Mouse (Mus musculus) E14TG2a.4 (cell line): ENCODE data around the gene Dnaic1.

Experiments
- H3K27me3 ChIP-seq: 2 replicates; pipeline ENCODE4 v1.6.1; 2014; ENCODE audit warnings: low read length, control low read depth; ENCODE audit not compliant: insufficient read depth
- H3K36me3 ChIP-seq: 2 replicates; pipeline ENCODE4 v1.6.1; 2014; ENCODE audit warnings: low read length, control low read depth; ENCODE audit not compliant: insufficient read depth
- H3K4me1 ChIP-seq: replicated peaks from 2 replicates; pipeline ENCODE4 v1.6.1; 2014; ENCODE audit warnings: low read depth, low read length, control low read depth
- H3K4me3 ChIP-seq: replicated peaks from 2 replicates; pipeline ENCODE4 v1.5.1; 2014; ENCODE audit warnings: mild to moderate bottlenecking, low read length
- H3K9me3 ChIP-seq: 2 replicates; pipeline ENCODE4 v1.6.1; 2014; ENCODE audit warnings: low read length, control low read depth
- CTCF ChIP-seq: conservative IDR thresholded peaks from 2 replicates; pipeline ENCODE4 v1.5.1; 2014; ENCODE audit warnings: low read length
- NANOG ChIP-seq: IDR thresholded peaks from 2 replicates; pipeline ENCODE4 v1.6.1; 2014; ENCODE audit warnings: borderline replicate concordance, low read length, mixed read lengths
- POU5F1 ChIP-seq: IDR thresholded peaks from 2 replicates; pipeline ENCODE4 v1.6.1; 2014; ENCODE audit warnings: low read length, borderline replicate concordance

Gene Dnaic1

GRCm38 (mm10) chr4:41658566-41659384 is 89.2 kb downstream of the Dnaic1 start:
- peaks cover 3% of the 10 kb centered on the region; the same call in 1 of the 2 replicates for H3K36me3 ChIP-seq
- H3K4me3 ChIP-seq, result peak overlapping the region; percentile 43
- H3K4me1 ChIP-seq, result peaks cover 45% of the 10 kb centered on the region
- no peaks in the 10 kb centered on the region for H3K9me3 ChIP-seq
- H3K27me3 ChIP-seq, result peaks cover 35% of the 10 kb centered on the region
- TF ChIP-seq CTCF (no peak), POU5F1 (no peak), NANOG (no peak)

GRCm38 (mm10) chr4:41659556-41659955 is 90.0 kb downstream of the Dnaic1 start:
- Histone ChIP-seq H3K27me3 (peaks cover 35% of the 10 kb centered on the region), H3K4me1 (peaks cover 46% of the 10 kb centered on the region), H3K36me3 (peaks cover 3% of the 10 kb centered on the region; the same call in 1 of the 2 replicates), H3K4me3 (no peak overlapping the region), H3K9me3 (no peaks in the 10 kb centered on the region)
- TF ChIP-seq CTCF, result no peak
- TF ChIP-seq NANOG, result no peak
- no peak for TF ChIP-seq POU5F1

- H3K27me3 ChIP-seq, result peaks cover 30% of the 10 kb centered on the region
- H3K4me1 ChIP-seq, result peaks cover 58% of the 10 kb centered on the region
- H3K4me3 ChIP-seq, result no peak overlapping the region
- no peaks in the 10 kb centered on the region for H3K9me3 ChIP-seq
- TF ChIP-seq NANOG, result no peak
- no peak for TF ChIP-seq CTCF
- TF ChIP-seq POU5F1, result no peak
- H3K36me3 ChIP-seq, result peaks cover 3% of the 10 kb centered on the region; the same call in 1 of the 2 replicates
These were observed 91.4 kb downstream of the Dnaic1 start for GRCm38 (mm10) chr4:41660851-41661430.

GRCm38 (mm10) chr4:41662723-41663122 is 93.1 kb downstream of the Dnaic1 start:
- Histone ChIP-seq H3K4me3 (no peak overlapping the region), H3K9me3 (no peaks in the 10 kb centered on the region), H3K36me3 (peaks cover 3% of the 10 kb centered on the region; the same call in 1 of the 2 replicates), H3K27me3 (peaks cover 19% of the 10 kb centered on the region), H3K4me1 (peaks cover 65% of the 10 kb centered on the region)
- TF ChIP-seq CTCF, result no peak
- no peak for TF ChIP-seq POU5F1
- TF ChIP-seq NANOG, result no peak

GRCm38 (mm10) chr4:41663614-41664013 is 94.0 kb downstream of the Dnaic1 start:
- H3K4me1 ChIP-seq, result peaks cover 57% of the 10 kb centered on the region
- TF ChIP-seq POU5F1 (no peak), CTCF (no peak), NANOG (no peak)
- no peaks in the 10 kb centered on the region for H3K9me3 ChIP-seq
- H3K4me3 ChIP-seq, result peak overlapping the region; percentile 17; the same call in 1 of the 2 replicates
- H3K36me3 ChIP-seq, result peaks cover 3% of the 10 kb centered on the region; the same call in 1 of the 2 replicates
- peaks cover 17% of the 10 kb centered on the region for H3K27me3 ChIP-seq

GRCm38 (mm10) chr4:41664533-41664932 is 95.0 kb downstream of the Dnaic1 start:
- H3K4me3 ChIP-seq, result peak overlapping the region; percentile 35
- peaks cover 17% of the 10 kb centered on the region for H3K27me3 ChIP-seq
- H3K36me3 ChIP-seq, result peaks cover 3% of the 10 kb centered on the region; the same call in 1 of the 2 replicates
- H3K9me3 ChIP-seq, result no peaks in the 10 kb centered on the region
- H3K4me1 ChIP-seq, result peaks cover 54% of the 10 kb centered on the region
- no peak for TF ChIP-seq POU5F1
- TF ChIP-seq NANOG, result no peak

GRCm38 (mm10) chr4:41665009-41665675 is 95.6 kb downstream of the Dnaic1 start:
- Histone ChIP-seq H3K4me3 (peak overlapping the region; percentile 35), H3K27me3 (peaks cover 21% of the 10 kb centered on the region), H3K9me3 (no peaks in the 10 kb centered on the region), H3K4me1 (peaks cover 58% of the 10 kb centered on the region), H3K36me3 (peaks cover 3% of the 10 kb centered on the region; the same call in 1 of the 2 replicates)
- no peak for TF ChIP-seq CTCF
- TF ChIP-seq POU5F1, result no peak
- no peak for TF ChIP-seq NANOG

GRCm38 (mm10) chr4:41666646-41667045 is 97.1 kb downstream of the Dnaic1 start:
- Histone ChIP-seq H3K4me1 (peaks cover 72% of the 10 kb centered on the region), H3K4me3 (peak overlapping the region; percentile 35; the same call in 1 of the 2 replicates), H3K27me3 (peaks cover 30% of the 10 kb centered on the region), H3K36me3 (no peaks in the 10 kb centered on the region), H3K9me3 (no peaks in the 10 kb centered on the region)
- no peak for TF ChIP-seq NANOG
- no peak for TF ChIP-seq CTCF
- TF ChIP-seq POU5F1, result no peak
